Mouse (Mus musculus): ENCODE measurements around the gene Foxk1.

Foxk1 gene

DNA sequence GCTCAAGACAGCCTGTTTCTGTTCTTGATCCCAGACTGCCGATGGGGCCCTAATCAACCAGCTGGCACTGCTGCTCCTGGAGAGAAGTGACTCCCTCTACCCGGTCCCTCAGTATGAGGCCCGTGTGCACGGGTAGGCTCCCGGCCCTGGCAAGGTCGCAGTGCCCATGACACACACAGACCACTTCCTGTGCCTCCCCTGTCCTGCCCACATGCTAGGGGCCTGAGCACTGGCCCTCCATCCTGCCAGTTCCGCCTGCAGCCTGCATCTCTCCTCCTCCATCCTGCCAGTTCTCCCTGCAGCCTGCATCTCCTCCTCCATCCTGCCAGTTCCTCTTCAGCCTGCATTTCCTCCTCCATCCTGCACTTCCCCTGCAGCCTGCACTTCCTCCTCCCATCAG, 74.4 kb downstream of the Foxk1 start:
- DNase-seq (ENCODE audit: low read depth in 1 of 2, low spot score in 2 of 2), result no peak

DNA sequence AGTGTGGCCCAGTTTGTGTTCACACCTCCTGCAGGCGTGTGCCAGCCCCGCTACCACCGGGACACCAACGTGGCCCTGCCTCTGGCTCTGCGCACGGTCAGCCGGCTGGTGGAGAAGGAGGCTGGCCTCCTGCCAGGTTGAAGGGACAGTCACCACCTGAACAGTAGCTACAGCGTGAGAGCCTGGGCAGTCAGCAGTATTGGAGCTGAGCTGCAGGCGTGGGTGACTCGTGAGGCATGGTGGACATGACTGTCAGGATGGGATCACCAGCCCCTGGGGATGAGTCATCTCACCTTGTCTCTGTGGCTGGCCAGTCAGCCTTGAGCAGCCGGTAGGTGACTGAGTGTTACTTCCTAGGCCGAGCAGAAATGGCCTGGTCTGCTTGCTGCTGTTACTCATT, 76.0 kb downstream of the Foxk1 start:
- DNase-seq (ENCODE audit: low read depth in 1 of 2, low spot score in 2 of 2), result no peak

DNA sequence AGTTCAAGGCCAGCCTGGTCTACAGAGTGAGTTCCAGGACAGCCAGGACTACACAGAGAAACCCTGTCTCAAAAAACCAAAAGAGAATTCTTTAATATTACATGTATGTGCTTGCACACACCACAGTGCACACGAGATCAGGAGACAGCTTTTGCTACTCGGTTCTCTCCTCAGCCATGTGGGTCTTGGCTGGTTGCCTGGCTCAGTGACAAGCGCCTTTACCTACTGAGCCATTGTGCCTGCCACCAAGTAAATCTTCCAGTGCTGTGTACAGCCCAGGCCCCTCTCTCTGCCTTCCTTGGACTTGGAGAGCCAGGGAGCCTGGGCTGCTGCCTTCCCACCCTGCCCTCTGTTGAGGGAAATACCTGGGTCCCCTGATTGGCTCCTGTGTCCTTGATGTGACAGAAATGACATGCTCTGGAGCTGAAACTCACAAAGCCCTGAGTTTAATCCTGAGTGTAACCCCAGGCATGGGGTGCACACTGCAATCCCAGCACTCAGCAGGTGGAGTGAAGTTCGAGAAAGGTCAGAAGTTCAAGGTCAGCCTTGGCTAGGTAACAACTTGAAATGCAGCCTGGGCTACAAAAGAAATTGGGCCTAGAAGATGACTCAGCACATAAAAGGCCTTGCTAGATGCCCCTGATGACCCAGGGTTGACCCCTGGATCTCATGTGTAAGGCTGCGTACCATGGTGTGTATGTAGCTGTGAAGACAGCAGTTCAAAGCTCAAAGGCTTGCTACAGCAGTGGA, 76.7 kb downstream of the Foxk1 start:
- no peak for DNase-seq (ENCODE audit: low read depth in 1 of 2, low spot score in 2 of 2)

DNA sequence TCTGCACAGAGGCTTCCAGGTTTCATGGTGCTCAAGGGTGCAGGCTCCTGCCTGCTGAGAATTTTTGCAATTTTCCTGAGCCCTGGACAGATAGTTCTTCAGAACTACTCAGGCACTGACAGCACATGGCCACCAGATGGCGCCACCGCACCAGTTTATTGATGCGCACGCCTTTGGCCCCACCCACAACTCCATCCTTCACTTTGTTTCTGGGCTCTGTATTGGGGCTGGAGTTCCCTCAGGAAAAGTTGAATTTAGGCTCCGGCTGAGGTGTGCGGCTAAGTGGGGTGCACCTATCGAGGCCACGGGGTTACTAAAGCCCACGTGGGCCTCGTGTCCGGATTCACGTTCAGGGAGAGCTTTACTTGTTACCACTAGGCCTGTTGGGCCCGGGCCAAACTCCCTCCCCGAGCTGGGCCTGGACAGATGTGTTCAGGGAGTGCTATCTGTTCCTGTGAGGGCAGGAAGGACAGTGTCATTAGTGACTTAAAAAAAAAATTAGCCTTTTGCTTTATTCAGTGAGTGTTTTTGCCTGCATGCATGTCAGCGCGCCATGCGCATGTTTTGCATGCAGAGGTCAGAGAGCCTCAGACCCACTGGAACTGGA, 77.6 kb downstream of the Foxk1 start:
- peak in 1 of 2 experiments; percentile 55 for DNase-seq (ENCODE audit: low read depth in 1 of 2, low spot score in 2 of 2)

DNA sequence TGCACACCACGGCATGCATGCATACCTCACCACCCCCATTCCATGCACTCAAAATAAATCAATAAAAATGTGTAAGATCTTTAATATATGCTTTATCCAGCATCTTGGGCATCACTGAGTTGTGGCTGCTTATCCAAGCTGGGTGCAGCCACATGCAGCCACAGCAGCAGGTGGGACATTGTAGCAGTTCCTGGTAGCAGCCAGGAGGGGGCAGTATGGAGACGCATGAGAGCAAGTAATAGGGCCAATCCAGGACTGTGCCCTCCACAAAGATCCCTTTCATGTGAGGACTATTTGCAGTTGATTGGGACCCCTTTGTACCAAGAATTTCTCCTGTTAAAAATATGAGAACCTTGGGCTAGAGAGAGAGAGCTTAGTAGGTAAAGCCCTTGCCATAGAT, 81.2 kb downstream of the Foxk1 start:
- no peak for DNase-seq (ENCODE audit: low read depth in 1 of 2, low spot score in 2 of 2)

DNA sequence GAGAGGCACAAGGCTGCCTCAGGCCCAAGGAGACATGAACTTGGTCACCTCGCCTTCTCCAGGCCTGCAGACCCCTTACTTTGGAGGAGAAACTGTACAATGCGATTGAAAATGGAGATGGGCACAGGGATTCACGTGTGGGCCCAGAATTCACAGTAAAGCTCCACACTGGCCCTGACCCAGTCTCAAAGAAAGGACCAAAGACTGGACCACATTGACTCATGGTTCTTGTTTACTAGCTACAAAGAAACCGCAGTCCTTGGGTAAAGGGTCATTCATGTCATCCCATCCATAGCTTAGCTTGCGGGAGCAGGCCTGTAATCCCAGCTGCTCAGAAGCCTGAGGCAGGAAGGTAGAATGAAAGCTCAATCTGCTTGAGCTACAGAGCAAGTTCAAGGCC, 82.3 kb downstream of the Foxk1 start:
- DNase-seq (ENCODE audit: low read depth in 1 of 2, low spot score in 2 of 2), result no peak

DNA sequence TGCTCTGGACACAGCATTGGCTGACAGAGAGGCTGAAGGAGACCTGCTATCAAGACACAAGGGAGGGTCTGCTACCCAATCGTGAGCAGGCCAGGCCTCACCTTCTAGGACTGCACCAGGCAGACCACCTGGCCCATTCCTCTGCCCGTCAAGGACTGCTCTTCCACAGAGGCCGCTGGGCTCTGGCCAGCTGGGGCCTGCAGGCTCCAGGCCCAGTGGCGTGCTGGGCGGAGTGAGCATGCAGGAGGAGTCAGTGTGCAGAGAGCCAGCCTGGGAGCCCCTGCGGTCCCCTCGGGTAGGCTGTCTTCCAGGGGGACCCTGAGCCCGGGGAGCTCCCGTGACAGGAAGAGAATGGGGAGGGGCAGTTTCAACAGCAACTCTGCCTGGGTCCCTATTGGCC, 85.4 kb downstream of the Foxk1 start:
- DNase-seq (ENCODE audit: low read depth in 1 of 2, low spot score in 2 of 2), result no peak

DNA sequence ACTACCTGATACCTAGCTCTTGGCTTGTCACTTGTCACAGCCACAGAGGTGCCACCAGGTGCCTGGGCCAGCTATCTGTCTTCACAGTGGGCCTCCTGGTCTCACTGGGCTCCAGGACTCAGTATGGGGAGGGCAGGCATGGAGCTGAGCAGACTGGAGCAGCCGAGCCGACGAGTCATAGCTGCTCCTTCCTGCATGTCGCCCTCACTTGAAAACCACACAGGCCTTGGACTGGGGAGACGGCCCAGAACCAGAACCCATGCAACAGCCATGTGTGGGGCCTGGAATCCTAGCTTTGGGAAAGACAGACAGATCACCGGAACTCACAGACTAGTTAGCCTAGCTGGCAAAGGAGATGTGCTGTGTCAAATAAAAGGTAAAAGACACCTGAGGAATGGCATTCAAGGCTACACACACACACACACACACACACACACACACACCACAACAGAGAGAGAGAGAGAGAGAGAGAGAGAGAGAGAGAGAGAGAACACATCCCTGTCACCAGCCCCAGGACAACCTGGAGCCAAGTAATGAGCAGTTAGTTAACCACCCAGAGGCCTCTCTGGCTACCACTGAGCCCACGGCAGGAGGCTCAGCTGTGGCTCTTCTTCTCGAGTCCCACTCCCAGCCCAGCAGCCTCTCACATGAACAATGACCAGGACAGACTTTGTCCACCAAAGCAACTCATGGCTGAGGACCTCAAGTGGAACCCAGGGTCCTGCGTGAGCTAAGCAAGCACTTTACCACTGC, 88.8 kb downstream of the Foxk1 start:
- no peak for DNase-seq (ENCODE audit: low read depth in 1 of 2, low spot score in 2 of 2)

DNA sequence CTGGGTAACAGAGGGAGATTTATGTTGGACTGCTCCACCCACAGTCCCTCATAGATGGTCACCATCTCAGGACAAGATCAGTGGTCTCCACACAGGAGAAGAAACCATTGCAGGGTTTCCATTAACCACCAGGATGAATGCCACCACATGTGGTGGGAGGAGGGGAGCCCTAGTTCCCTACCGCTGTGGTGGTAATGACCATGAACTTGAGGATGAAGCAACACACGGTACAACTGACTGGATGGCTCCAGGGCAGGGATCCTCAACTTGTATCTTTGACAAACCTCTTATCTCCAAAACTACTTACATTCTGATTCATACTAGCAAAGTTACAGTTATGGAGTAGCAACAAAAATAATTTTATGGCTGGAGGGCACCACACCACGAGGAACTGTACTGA, 92.0 kb downstream of the Foxk1 start:
- no peak for DNase-seq (ENCODE audit: low read depth in 1 of 2, low spot score in 2 of 2)

DNA sequence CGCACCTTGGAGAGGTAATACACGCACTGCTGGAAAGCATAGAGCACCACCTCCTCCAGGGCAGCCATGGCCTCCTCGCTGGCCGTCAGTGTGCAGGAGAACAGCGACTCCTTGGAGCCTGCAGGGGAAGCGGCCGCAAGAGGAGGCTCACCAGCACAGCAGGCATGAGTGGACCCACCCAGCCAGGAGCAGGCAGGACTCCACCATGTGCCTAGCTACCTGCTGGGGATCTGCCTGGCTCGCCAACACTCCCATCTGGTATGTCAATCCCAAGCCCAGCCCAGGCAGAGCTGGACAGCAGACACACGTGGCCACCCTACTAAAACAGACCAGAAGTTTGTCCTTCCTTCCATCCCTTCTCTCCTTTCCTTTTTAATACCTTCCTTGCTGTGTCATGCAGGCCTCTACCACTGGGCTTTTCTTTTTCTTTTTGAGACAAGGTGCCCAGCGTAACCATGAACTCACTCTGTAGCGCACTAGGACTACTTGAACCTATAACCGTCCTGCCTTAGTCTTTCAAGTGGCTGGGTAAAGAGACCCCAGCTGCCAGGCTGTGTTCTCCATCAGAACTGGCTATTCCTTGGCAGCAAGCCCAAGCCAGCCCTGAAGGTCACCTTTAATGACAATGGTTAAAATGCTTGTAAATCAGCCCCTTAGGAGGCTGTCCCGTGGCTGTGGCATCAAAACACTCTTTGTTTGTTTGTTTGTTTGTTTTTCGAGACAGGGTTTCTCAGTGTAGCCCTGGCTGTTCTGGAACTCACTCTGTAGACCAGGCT, 94.2 kb downstream of the Foxk1 start:
- DNase-seq (ENCODE audit: low read depth in 1 of 2, low spot score in 2 of 2), result no peak

DNA sequence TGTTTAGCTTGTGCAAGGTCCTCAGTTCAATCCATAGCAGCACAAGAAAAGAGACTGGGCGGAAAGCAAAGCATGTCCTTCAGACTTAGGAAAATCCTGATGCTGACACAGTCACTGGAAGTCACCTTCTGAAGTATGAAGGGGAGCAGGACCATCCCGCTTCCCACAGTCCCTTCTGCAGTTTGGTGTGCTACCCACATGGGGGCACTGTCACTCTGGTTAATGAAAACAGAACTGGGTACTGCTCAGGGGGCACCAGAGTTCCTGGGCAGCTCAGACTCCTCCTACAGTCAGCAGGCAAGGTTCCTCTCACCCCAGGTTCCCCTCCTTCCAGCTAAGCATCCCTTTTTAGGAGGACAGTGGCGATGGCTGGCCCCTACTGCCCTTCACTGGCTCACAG, 97.7 kb downstream of the Foxk1 start:
- no peak for DNase-seq (ENCODE audit: low read depth in 1 of 2, low spot score in 2 of 2)

DNA sequence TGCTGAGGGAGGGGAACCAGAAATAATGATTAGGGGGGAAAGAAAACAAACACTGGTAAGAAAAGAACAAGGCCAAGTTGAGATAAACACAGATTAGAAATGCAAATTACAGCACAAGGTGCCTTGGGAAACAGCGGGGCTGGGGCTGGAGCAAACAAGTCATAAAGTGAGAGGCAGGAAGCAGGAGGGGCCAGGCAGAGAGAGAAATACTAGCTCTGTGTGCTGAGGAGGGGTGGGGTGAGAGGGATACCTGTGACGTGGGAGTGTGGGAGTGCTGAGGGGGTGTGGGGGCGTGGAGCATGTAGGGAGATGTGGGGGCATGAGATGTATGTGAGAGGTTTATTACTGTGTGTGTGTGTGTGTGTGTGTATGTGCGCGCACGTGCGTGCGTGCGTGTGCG, 99.6 kb downstream of the Foxk1 start:
- no peak for DNase-seq (ENCODE audit: low read depth in 1 of 2, low spot score in 2 of 2)

DNA sequence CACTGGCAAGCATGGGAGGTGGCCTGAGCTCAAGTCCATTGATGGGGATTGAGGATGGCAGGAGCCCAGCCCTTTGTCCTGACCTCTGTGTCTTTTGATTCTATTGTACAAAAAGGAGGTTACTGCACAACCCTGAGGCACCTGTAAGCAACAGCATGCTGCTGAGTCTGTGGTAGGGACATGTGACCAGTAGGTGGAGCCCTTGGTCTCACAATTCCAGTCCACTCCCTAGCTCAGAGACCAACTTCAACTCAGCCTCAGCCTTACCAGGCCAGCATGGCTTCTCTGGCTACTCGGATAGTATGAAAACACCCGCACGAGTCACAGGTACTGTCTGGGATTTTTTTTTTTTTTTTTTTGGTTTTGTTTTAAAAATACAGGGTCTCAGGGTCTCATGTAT, 101.1 kb downstream of the Foxk1 start:
- DNase-seq (ENCODE audit: low read depth in 1 of 2, low spot score in 2 of 2), result peak in 1 of 2 experiments; percentile 6

DNA sequence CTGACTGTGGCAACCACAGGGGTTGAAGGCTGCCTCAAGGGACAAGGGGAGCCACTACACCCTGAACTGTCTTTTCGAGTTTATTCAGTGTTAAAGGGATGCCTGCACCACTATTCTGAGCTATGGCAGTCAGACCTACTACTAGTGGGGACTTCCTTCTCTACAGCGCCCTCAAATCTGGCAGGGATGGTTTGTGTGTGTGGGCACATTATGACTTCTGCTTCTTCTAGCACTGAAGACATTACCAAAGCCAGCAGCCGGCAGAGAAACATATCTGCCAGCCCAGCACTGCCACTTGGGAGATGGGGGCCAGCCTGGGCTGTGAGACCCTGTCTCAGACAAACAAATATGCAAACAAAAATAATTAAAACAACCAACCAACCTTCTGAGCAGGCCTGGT, 102.9 kb downstream of the Foxk1 start:
- DNase-seq (ENCODE audit: low read depth in 1 of 2, low spot score in 2 of 2), result no peak

DNA sequence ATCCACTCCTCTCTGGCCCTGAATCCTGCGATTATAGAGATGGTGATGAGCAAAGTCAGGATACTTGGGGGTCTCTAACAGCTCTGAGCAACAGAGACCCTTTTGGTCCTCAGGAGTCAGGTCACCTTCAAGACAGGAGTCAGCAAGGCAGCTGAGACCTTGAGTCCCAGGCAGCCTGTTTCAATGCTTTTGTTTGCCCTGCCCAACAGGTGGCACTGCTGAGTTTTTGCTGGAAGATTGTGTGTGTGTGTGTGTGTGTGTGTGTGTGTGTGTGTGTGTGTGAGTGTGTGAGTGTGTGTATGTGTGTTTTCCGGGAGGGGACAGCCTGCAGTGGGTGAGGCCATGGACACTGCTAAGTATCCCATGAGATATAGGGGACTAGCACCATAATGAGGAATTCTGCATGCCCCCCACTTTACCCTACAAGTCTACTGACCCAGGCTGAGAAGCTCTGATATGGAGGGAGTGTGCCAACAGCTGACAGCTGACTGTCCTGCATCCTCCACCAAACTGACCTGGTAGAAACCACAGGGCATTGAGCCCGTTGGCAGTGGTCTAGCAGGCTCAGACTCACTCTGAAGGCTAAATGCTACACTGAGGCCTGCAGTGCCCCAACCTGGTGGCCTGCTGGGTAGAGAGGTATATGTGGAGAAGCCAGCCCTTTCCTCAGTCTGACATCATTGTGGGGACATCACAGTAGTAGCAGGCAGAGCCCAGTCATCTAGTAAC, 104.6 kb downstream of the Foxk1 start:
- no peak for DNase-seq (ENCODE audit: low read depth in 1 of 2, low spot score in 2 of 2)

DNA sequence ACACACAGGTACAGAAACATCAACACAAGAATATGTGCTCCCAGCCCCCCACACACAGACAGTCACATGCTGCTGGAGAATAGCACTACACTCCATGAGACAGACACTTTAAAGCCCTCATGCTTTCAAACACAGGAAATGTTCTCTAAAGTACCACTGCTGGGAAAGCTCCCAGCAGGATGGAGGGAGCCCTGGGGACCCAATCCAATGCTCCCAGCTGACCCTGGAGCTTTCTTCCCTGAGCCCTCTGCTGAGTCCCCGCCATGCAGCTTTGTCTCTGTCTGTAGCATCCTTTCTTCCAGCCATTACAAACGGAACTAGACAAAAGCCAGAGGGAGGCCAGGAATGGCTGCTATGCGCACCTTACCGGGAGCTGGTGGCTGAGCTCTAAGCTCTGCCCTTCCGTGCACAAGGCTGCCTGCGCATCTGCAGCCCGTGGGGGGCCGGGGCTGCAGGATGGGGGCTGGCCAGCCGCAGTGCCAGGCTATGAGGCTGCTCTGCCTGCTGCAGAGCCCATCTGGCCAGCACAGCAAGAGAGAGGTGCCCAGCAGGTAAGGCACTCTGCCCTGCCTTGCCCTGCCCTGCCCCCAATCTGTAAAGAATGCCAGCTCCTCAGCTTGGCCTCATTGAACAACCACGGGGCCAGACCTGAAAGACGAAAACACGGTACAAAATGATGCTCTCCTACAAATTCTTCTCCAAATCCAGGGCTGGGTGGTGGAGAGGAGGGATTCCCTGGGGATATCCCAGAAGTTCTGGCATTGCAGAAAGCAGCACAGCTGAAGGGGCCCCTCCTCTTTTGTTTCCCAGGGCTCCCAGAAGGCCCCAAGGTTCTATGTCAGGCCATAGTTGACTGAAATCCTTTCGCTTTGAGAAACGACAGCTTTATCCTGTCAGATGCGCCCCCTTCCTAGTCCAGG, 108.1 kb downstream of the Foxk1 start:
- no peak for DNase-seq (ENCODE audit: low read depth in 1 of 2, low spot score in 2 of 2)

DNA sequence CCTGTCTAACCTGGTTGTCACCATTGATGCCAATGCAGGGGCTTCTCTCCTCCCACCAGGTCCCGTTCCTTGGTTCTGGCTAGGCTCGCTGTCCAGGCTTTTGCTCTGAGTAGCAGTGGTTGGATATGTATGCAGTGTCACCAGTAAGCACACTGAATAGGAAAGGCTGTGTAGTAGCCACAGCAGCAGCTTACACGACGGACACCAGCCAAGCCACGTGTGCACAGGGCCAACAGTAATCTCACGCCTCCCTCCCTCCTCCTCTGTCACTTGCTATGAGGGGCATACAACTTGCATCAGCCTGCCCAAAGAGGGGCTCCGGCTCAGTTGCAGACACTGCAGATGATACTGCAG, 108.7 kb downstream of the Foxk1 start:
- no peak for DNase-seq (ENCODE audit: low read depth in 1 of 2, low spot score in 2 of 2)
